In the genomic region with DNA sequence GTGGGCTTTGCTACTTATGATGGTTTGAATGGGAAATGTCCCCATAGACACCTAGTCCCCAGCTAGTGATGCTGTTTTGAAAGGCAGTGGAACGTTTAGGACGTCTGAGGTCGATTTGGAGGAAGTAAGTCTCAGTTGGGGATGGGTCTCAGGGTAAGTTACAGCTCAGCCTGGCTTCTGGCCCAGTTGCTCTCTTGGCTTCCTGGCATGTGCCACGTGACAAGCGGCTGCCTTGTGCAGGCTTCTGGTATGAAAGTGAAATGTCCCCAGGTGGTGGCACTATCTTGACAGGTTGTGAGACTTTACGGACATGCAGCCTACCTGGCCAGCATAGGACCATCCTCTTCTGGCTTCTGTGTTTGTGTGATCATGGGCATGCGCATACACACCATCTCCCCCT, we compare ENCODE assay signal across 11 mouse cellular contexts. TPM values are rescaled to one million over a fixed set of nuclear protein-coding genes. Genes with fewer than 3 reads are reported as not detected.
DNase-seq lines count a peak whose midpoint lies in the region; ATAC-seq lines count a peak whose summit lies in the region.
"Had no signal": no experiment of that assay in that cellular context is flagged by ENCODE, and none has a peak within 500 bp of the region (broad histone marks: within the 10 kb centered on the region; RNA-seq: fewer than 3 reads in every experiment).

No protein-coding gene starts in this region.

- no peak overlapping the region for H3K4me2 ChIP-seq in forebrain, embryonic 13.5 days

- H3K4me1 ChIP-seq in forebrain, embryonic 13.5 days, result no peaks in the 10 kb centered on the region

- no peaks in the 10 kb centered on the region for H3K27me3 ChIP-seq in forebrain, embryonic 13.5 days

- H3K9ac ChIP-seq in forebrain, embryonic 13.5 days, result no peak overlapping the region

- H3K27ac ChIP-seq in forebrain, embryonic 13.5 days, result no peak overlapping the region

- H3K4me3 ChIP-seq in forebrain, embryonic 13.5 days, result no peak overlapping the region

- H3K36me3 ChIP-seq in forebrain, embryonic 13.5 days (ENCODE audit: poor library complexity, severe bottlenecking), result no peaks in the 10 kb centered on the region

- no peaks in the 10 kb centered on the region for H3K9me3 ChIP-seq in forebrain, embryonic 13.5 days (replicated peaks)

- 84% methylated on average over 7 of the region's 7 CpGs for WGBS in forebrain, embryonic 13.5 days

- ATAC-seq in granulocyte monocyte progenitor cell, adult 5-6 weeks (replicated peaks; ENCODE audit: poor library complexity, severe bottlenecking), result peak; percentile 70
- ATAC-seq in forebrain, embryonic 13.5 days, result no peak

- DNase-seq in spleen, adult 18-20 months, result peak; percentile 32 to 35
- DNase-seq in spleen, postnatal 14 days (ENCODE audit: low spot score in 2 of 2), result no peak
- DNase-seq in lung, postnatal 36 days, result peak; percentile 74
- peak; percentile 66 to 76 for DNase-seq in thymus, postnatal 36 days
- no peak for DNase-seq in frontal cortex, postnatal 14 days (ENCODE audit: low spot score in 2 of 2)
- no peak for DNase-seq in Muller cell, postnatal 12 days (ENCODE audit: inconsistent ontology term)
- DNase-seq: cerebellum, adult 2 months had no signal

RNA-seq across cellular contexts. Expression of gene Asgr2, which starts 12.5 kb away (rescaled TPM):
- total RNA-seq in granulocyte monocyte progenitor cell, adult 5-6 weeks (2014; fragmentation: Nextera tagmentation), result 3.9 TPM in 1 of 2 replicates, not detected in the other
- not detected in 2 replicates for total RNA-seq in granulocyte monocyte progenitor cell, adult 5-6 weeks (2017)
- polyA plus RNA-seq in forebrain, embryonic 13.5 days (2015; fragmentation: Nextera tagmentation; extraction: Ambion mirVana), result not detected in 2 replicates
- total RNA-seq: left cerebral cortex, postnatal 14 days had no signal
- polyA plus RNA-seq: hindbrain, embryonic 11.5 days had no signal

RNA-seq across cellular contexts. Expression of gene Asgr1, which starts 26.0 kb away (rescaled TPM):
- total RNA-seq in granulocyte monocyte progenitor cell, adult 5-6 weeks (2014; fragmentation: Nextera tagmentation), result not detected in 2 replicates
- not detected in 2 replicates for total RNA-seq in granulocyte monocyte progenitor cell, adult 5-6 weeks (2017)
- 0.37 and 0.59 TPM in 2 replicates for polyA plus RNA-seq in forebrain, embryonic 13.5 days (2015; fragmentation: Nextera tagmentation; extraction: Ambion mirVana)

RNA-seq across cellular contexts. Expression of gene Mgl2, which starts 50.2 kb away (rescaled TPM):
- 11.3 and 13.2 TPM in 2 replicates for total RNA-seq in granulocyte monocyte progenitor cell, adult 5-6 weeks (2014; fragmentation: Nextera tagmentation)
- 36.5 and 37.9 TPM in 2 replicates for total RNA-seq in granulocyte monocyte progenitor cell, adult 5-6 weeks (2017)
- 0.32 TPM in 1 of 2 replicates, not detected in the other for polyA plus RNA-seq in forebrain, embryonic 13.5 days (2015; fragmentation: Nextera tagmentation; extraction: Ambion mirVana)

Comparison
In these comparisons a context has a peak if more than half of its experiments do, and no peak if none do; other contexts are left out.
1. DNase-seq: peak in spleen, adult 18-20 months (2 of 2), lung, postnatal 36 days (single experiment) and thymus, postnatal 36 days (2 of 2); none in spleen, postnatal 14 days (0 of 2), frontal cortex, postnatal 14 days (0 of 2) and Muller cell, postnatal 12 days (single experiment).